Mouse (Mus musculus): ENCODE data around the gene Ptpn13.

GRCm38 (mm10) chr5:103456794-103457193 is 31.8 kb downstream of the Ptpn13 start:
- TF ChIP-seq MXI1 (IDR thresholded peaks at IDR 0.05; ENCODE audit: low read depth, low read length) (no peak), EP300 (IDR thresholded peaks at IDR 0.05; ENCODE audit: low read depth in 1 of 2, low read length in 2 of 2) (no peak), POLR2A (IDR thresholded peaks at IDR 0.05; ENCODE audit: control insufficient read depth in 1 of 2, insufficient read depth in 1 of 2, low read depth in 1 of 2, low read length in 2 of 2, poor library complexity in 1 of 2) (no peak), RAD21 (IDR thresholded peaks at IDR 0.05; ENCODE audit: low read depth, low read length) (peak; percentile 68), CTCF (IDR thresholded peaks at IDR 0.05 in 2 of 3, conservative IDR thresholded peaks at IDR 0.05 in 1 of 3; ENCODE audit: control insufficient read depth in 1 of 3, insufficient read depth in 1 of 3, low read depth in 2 of 3, low read length in 3 of 3, poor library complexity in 1 of 3, severe bottlenecking in 1 of 3) (peak in 2 of 3 experiments; percentile 3 to 65; a peak in 2 of 6 replicates), E2F4 (IDR thresholded peaks at IDR 0.05; ENCODE audit: borderline replicate concordance, low read depth, low read length) (no peak), HCFC1 (IDR thresholded peaks at IDR 0.05; ENCODE audit: low read depth, low read length) (no peak), ZNF384 (IDR thresholded peaks at IDR 0.05; ENCODE audit: low read depth, low read length) (no peak), ZKSCAN1 (IDR thresholded peaks at IDR 0.05; ENCODE audit: low read depth, low read length) (no peak), GATA1 (IDR thresholded peaks at IDR 0.05; ENCODE audit: low read depth, low read length) (peak; percentile 49; the same call in 1 of the 2 replicates)

Measured in MEL (cell line).